Mouse (Mus musculus): ENCODE results near the gene Slc43a1. TPM values are rescaled to one million over a fixed set of nuclear protein-coding genes. Genes with fewer than 3 reads are reported as not detected.

The Slc43a1 gene
- total RNA-seq, 2 experiments from 2014 or later, result 2.1 to 2.7 TPM

DNA sequence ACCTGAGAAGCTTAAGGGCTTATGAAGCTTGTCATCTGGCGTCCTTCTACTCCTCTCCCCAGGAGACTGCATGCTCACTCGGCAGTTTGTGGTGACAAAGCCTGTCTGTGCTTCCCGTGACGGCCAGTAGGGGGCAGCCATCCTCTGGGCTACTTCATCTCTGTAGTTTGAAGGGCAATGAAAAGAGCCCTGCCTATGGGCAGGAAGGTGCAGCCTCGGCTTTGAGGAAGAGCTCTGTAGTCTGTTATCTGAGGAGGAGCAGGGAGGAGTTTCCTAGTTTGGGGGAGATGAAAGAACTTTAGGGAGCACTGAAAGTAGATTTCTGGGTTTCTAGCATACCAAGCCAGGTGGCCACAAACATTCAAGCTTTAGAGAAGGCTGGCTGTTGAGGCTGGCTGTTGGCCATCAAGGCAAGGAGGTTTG, 29.9 kb downstream of the Slc43a1 start:
- peak; percentile 84 for DNase-seq

DNA sequence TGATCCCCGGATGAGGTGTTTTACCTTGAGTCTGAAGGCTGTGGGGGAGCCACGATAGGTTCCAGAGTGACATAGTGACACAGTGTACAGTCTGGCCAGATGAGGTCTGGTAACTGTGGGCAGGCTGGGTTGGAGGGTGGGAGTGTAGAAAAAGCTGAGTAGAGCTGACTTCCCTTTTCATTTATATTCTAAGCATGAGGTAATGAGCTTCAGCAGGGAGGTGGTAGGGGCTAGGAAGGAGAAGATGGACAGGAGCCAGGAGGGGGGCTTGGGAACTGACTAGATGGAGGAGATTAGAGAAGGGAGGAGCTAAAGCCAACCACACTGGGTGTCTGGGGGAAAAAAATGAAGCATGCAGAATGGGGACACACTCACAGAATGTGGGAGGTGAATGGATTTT, 30.3 kb downstream of the Slc43a1 start:
- DNase-seq, result no peak

- DNase-seq, result peak; percentile 48
These were observed 32.0 kb downstream of the Slc43a1 start for GRCm38 (mm10) chr2:84870623-84871160.

DNA sequence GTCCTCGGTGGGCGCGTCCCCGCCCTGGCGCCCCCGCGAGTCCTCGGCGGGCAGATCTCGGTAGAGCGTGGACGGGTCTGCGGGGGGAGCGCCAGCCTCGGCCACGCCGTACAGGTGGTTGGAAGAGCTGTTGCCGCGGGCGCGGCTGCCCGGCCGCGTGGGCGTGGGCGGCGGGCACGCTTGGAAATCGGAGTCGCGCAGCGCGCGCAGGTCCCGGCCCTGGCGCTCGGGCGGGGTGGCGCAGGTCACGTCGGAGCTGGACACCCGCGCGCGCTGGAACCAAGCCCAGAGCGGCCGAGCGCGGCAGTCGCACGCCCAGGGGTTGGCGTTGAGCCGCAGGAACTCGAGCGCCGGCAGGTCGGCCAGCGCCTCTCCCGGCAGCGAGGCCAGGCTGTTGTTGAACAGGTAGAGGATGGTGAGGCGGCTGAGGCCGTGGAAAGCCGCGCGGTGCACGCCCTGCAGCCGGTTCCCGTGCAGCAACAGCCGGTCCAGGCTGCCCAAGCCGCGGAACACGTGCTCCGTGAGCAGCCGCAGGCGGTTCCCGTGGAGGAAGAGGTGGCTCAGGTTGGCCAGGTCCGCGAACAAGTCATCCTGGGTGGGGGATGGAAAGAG, 33.6 kb downstream of the Slc43a1 start:
- peak; percentile 80 for DNase-seq

DNA sequence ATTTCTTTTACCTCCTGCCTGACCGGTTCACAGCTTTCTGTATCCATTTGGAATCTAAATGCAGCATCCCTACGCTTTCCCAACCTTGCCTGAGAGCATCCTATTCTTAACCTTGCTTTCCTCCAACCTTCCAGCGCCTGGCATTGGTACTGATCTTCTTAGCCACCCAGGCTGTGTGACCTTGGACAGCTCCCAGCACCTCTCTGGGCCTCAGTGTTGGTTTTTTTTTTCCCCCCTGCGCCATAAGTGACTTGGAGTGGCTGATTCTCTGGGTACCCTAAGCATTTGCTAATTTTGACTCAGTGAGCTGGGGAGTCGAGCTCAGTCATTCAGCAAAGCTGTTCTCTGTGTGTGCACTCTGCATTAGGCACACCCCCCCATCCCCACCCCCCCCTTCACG, 37.2 kb downstream of the Slc43a1 start:
- DNase-seq, result no peak

DNA sequence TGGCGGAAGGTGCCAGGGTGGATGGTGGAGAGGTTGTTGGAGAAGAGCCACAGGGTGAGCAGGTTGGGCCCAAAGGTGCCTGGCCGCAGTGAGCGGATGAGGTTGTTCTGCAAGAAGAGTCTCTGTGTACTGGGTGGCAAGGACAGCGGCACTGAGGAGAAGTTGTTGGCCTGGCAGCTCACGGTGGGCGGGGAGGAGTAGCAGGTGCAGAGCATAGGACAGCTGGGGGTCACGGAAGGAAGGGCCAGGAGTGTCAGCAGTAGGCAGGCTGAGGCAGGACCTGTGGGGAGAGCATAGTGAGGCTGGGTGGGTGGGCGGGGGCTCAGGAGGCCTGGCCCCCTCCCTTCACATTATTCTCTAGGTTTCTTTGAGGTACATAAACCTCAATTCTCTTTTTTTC, 41.9 kb downstream of the Slc43a1 start:
- no peak for DNase-seq

DNA sequence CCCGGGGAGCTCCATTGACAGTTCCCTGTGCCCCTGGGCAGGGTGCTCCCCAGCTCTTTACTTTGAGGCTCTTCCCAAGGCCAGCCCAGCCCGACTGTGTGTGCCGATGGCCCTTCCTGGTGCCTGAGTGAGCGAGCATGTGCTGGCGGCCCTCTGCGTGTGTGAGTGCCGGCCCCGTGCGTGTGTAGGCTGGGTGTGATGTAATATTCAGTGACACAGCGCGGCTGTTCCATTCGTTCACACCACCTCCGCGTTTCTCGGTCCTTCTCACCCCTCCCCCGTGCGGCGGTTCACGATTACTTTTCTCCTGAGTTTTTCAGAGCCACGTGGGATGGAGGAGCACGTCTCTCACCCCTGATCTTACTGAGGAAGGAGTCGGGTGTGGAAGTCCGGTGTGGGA, 44.0 kb downstream of the Slc43a1 start:
- DNase-seq, result peak; percentile 46

DNA sequence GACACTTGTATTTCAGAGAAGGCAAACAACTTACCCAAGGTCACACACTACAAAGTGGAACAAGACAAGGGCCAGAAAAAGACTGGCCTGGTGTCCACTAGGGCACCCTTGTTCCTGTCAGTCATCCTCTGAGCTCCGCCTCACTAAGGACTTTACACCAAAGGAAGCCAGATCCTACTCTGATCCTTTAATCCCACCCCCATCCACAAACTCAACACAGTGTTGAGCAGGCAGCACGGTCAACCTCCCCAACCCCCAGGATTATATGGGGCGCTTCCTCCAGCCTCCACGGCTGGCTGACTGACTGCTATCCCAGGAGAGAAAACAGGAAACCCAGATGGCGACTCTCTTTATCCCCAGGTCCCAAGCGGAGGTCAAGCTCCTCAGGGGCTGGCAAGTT, 44.4 kb downstream of the Slc43a1 start:
- no peak for DNase-seq

DNA sequence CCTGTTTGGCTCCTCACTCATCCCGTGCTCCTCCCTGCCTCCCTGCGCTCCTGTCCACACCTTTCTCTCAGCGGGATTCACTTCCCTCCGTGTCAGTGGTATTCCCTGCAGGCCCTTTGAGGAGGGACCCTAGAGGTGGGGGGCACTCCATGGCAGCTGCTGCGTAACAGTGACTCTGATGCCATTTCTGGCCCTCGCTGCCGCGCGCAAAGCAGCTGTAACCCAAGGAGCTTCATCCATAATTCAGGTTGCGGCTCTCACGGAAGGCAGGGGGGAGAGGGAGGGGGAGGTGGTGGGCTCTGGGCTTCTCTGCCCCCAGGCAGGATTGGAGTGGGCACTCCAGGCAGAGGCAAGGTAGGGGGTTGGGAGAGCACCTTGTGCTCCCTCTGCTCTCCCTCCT, 44.9 kb downstream of the Slc43a1 start:
- DNase-seq, result no peak

- no peak for DNase-seq
These were observed 45.3 kb downstream of the Slc43a1 start for GRCm38 (mm10) chr2:84883942-84884341.

DNA sequence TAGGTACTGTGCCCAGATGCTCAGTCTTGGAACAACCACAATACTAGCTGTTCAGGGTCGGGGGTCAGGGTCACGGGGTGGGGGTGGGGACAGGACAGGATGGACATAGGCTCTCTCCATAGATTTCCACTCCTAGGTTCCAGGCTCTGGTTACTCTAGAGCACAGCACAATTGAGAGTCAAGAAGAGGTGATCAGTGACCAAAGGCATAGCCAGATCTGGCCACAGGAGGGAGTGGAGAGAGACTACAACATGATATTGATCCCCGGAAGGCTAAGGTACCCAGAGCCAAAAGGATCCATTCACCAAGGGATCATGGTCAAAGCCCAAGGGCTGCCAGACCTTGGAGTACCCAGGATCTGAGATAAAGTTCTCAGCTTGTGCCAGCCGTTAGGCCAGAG, 46.0 kb downstream of the Slc43a1 start:
- no peak for DNase-seq

DNA sequence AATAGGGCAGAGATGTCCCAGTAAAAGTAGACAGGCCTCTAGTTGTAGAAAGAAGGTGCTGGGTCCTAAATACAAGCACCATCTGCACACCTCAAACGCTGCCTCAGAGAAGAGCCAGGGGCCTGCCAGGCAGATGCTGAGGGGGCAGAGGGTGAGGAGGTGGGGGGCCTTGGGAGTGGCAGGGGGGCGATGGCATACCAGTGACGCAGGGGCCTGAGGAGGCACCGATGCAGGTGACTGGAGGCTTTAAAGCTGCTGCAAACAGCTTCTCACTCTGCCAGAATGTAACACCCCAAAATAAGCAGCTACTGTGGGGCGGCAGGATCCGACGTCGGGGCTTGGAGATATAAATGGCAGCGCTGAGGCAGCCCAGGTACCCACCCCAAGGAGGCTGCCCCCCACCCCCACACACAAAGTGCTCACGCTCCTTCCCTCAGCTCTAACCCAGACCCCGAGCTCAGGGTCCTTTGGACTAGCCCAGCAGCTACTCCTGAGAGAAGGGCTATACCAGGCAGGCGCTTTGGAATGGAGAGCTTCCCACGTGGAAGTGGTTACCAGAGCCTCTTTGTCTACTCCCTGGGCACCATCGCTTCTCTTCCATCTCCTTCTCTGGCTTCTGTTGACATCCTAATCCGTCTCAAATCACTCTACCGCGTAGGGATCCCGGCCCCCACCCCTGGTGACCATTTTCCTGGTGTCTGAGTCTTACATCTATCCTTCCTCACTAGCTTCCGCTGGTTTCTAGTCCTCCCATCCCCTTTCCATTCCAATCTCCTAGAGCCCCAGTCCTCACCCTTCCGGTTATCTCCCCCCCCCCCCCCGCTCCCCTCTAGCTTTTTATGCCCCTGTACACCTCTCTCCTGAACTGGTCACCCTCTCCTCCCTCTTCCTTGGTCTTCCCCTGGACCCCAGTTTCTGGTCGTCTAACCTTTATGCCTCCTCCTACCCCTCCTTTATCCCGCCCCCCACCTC, 46.7 kb downstream of the Slc43a1 start:
- DNase-seq, result no peak

DNA sequence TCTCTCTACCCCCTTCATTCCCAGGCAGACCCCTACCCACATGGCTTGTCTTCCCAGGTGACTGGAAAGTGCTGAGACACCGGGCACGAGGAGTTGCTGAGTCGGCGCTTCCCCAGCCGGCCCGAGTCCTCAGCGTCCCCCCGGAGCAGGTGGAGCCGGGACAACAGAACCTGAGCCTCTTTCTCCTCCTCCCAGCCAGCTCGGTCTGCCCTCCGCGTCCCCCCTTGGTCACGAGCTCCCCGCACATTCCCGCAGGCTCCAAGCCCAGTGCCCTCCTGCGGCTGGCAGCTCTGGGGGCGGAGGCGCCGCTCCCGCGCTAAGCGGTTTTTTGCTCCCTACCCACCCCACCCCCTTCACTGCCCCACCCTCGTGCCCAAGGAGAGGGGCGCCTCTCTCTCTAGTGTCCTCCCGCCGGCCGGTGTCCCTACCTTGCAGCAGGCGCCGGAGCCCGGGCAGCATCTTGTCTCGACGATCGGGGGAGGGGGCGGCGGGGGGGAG, 47.6 kb downstream of the Slc43a1 start, which contains the start of gene Rtn4rl2:
Gene Rtn4rl2, minus strand, starts transcription at position 477 of the 498 bp plus-strand sequence.
- no peak for DNase-seq

- DNase-seq, result peak; percentile 56
These were observed 48.2 kb downstream of the Slc43a1 start for GRCm38 (mm10) chr2:84886821-84887281.

DNA sequence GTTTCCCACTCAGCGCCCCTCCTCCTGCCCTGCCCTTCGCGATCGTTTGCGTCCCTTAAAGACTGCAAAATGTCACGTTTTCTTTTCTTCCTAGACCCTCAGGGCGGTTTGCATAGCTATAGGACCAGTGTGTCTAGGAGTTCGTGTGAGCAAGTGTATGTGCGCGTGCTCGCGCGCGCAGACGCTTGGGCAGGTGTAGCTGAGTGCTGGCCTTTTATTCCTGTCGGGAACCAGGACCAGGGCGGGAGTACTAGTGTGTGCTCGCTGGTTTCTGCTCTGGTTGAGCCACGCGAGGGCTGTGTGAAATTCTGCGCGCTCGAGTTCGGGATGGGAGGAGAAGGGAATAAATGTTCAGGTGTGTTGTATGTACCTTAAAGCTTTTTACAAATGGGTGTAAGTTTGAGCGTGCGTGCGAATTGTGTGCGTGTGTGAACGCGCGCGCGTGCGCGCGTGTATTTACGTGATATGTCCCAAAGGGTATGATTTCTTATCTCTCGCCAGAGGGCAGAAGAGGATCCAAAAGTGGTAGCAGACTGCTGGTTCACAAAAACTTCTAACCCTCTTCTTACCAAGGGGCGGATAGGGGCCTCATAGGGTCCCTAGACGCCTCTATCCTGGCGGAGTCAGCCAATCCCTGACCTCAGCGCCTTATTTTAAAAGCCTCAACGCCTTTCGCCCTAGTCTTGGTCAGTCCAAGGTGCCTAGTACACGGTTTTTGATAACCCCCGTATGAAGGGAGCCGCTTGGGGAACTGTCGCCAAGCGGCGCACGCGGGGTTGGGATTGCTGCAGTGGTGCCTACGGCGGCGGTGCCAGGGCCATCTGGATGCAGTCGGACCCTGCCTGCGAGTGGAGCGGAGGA, 49.0 kb downstream of the Slc43a1 start:
- DNase-seq, result no peak

- DNase-seq, result peak; percentile 86
These were observed 50.1 kb downstream of the Slc43a1 start for GRCm38 (mm10) chr2:84888657-84889315.

DNA sequence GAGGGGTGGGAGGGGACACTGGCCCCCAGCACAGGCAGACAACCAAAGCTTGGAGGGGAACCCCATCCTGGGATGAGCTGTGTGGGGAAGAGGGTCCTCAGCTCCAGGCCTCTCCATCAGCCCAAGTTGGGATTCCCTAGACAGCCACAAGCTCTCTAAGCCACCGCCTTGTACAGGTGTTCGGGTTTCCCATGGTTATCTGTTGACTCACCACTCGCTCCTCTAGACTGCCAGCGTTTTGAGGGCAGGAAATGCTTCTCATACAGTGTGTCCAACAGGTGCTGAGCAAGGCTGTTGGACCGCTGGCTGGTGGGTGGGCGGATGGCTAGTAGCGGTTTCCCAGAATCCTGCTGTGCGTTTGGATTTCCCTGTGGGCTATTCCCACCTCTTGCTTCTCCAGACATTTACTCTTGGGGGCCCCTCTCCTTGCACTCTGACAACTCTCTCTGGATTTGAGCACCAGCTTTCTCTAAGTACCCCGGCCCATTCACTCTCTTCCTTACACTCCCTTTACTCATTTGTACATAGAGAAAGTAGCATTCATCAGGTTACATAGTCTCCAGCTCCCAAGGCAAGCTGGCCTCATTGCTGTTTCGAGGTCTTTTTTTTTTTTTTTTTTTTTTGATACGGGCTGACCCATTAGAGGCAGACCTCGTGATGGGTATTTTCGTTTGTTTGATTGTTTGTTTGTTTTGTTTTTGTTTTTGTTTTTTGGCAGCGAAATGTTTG, 50.8 kb downstream of the Slc43a1 start:
- peak; percentile 17 for DNase-seq

GRCm38 (mm10) chr2:84890045-84890340, 51.3 kb downstream of the Slc43a1 start:
- peak; percentile 88 for DNase-seq

- no peak for DNase-seq
These were observed 54.7 kb downstream of the Slc43a1 start for GRCm38 (mm10) chr2:84893359-84893758.

GRCm38 (mm10) chr2:84895495-84896198, 57.0 kb downstream of the Slc43a1 start:
- DNase-seq, result no peak
